Mouse (Mus musculus): ENCODE data around the gene A630023A22Rik. TPM values are rescaled to one million over a fixed set of nuclear protein-coding genes. Genes with fewer than 3 reads are reported as not detected.

The A630023A22Rik gene
- polyA plus RNA-seq, 1 experiment from 2014 or later: not detected

DNA sequence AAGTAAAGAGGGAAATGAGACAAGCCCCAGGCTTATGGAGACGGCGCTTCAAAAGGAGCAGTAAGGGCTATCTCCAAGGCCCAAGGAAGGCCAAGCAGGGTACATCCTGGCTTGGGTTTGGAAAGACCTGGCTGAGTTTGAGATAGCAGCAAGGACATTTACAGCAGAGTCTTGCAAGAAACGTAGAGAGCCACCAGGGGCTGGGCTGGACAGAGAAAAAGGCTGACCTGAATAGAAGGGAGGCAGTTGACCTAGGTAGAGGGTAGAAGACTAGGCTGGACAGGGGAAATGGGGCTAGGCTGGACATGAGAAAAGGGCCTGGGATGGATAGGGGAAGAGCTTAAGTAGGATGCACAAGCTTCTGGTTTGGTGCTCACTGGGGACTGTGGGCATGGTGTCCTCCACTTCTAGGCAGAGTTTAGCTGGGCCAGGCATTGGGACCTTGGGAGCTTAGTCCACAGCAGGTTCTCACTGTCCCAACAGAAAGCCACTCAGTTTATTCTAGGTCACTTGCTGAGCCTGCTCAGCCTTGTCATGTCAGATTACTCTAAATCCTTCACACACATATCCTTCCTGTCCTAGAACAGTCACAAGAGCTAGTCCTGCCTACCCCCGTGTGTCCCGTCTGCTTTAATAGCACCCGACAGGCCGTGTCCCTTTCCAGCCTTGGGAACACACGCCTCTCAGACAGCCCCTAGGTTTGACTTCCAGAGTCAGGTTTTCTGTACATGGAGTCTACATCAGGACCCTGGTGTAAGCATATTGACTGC is 68.5 kb downstream of the A630023A22Rik start:
- no peak for ATAC-seq (ENCODE audit: insufficient number of reproducible peaks, insufficient read depth, low FRiP score, low read depth)
- Histone ChIP-seq H3K4me3 (ENCODE audit: low read depth, low read length) (no peak overlapping the region), H3K36me3 (ENCODE audit: control insufficient read depth, insufficient read depth, low read length) (no peaks in the 10 kb centered on the region), H3K9me3 (ENCODE audit: control insufficient read depth, low read depth, low read length) (no peaks in the 10 kb centered on the region), H3K4me2 (replicated peaks; ENCODE audit: low read depth, low read length) (no peak overlapping the region), H3K4me1 (ENCODE audit: control insufficient read depth, insufficient read depth, low read length) (no peaks in the 10 kb centered on the region), H3K27me3 (ENCODE audit: control insufficient read depth, insufficient read depth, low read length) (no peaks in the 10 kb centered on the region), H3K9ac (replicated peaks; ENCODE audit: low read depth, low read length) (no peak overlapping the region), H3K27ac (ENCODE audit: low read length) (no peak overlapping the region)
- WGBS: 90% methylated on average over 8 of the region's 8 CpGs

DNA sequence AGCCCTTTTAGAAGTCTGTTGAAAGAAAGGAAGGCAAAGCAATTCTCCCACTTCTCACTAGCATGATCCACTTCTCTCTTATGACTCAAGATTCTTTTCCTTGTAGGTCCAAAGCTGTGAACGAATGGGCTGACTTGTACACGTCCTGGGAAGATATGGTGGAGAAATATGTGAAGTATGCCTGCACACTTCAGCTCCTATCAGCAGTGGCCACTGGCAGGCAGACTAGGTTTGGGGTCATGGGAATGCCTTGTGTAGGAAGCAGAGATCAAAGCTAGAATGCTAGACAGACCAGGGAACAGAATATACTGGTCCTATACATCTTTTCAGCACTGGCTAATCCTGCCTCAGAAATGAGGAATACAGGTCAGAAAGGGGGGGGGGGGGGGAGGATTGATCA is 75.8 kb downstream of the A630023A22Rik start:
- Histone ChIP-seq H3K27ac (ENCODE audit: low read length) (no peak overlapping the region), H3K4me3 (ENCODE audit: low read depth, low read length) (no peak overlapping the region), H3K9me3 (ENCODE audit: control insufficient read depth, low read depth, low read length) (no peaks in the 10 kb centered on the region), H3K4me1 (ENCODE audit: control insufficient read depth, insufficient read depth, low read length) (no peaks in the 10 kb centered on the region), H3K4me2 (replicated peaks; ENCODE audit: low read depth, low read length) (no peak overlapping the region), H3K36me3 (ENCODE audit: control insufficient read depth, insufficient read depth, low read length) (no peaks in the 10 kb centered on the region), H3K9ac (replicated peaks; ENCODE audit: low read depth, low read length) (no peak overlapping the region), H3K27me3 (ENCODE audit: control insufficient read depth, insufficient read depth, low read length) (no peaks in the 10 kb centered on the region)
- 56% methylated on average over 2 of the region's 2 CpGs for WGBS
- no peak for ATAC-seq (ENCODE audit: insufficient number of reproducible peaks, insufficient read depth, low FRiP score, low read depth)

DNA sequence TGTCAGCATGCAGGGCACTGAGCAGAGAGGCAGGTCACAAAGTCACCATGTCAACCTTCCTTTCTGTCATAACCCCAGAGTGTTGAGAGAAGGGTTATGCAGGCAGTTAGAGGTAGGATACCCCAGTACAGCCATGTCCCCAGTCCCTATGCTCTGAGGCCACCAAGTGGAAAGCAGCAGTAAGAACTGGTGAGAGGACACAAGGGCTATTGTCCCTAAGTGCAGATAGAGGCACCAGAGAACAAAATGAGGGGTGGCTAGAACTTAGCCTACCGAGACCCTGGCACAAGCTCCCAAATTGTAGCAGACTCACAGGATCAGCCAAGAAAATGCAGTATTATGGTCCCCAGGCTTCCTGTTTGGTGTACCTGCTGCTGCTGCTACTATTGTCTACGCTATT is 85.6 kb downstream of the A630023A22Rik start:
- ATAC-seq (ENCODE audit: insufficient number of reproducible peaks, insufficient read depth, low FRiP score, low read depth): no peak
- no peaks in the 10 kb centered on the region for H3K36me3 ChIP-seq (ENCODE audit: control insufficient read depth, insufficient read depth, low read length)
- H3K4me3 ChIP-seq (ENCODE audit: low read depth, low read length): no peak overlapping the region
- no peaks in the 10 kb centered on the region for H3K9me3 ChIP-seq (ENCODE audit: control insufficient read depth, low read depth, low read length)
- H3K27me3 ChIP-seq (ENCODE audit: control insufficient read depth, insufficient read depth, low read length): no peaks in the 10 kb centered on the region
- H3K4me2 ChIP-seq (replicated peaks; ENCODE audit: low read depth, low read length): no peak overlapping the region
- no peak overlapping the region for H3K27ac ChIP-seq (ENCODE audit: low read length)
- H3K4me1 ChIP-seq (ENCODE audit: control insufficient read depth, insufficient read depth, low read length): no peaks in the 10 kb centered on the region
- 87% methylated on average over 2 of the region's 2 CpGs for WGBS
- H3K9ac ChIP-seq (replicated peaks; ENCODE audit: low read depth, low read length): no peak overlapping the region

DNA sequence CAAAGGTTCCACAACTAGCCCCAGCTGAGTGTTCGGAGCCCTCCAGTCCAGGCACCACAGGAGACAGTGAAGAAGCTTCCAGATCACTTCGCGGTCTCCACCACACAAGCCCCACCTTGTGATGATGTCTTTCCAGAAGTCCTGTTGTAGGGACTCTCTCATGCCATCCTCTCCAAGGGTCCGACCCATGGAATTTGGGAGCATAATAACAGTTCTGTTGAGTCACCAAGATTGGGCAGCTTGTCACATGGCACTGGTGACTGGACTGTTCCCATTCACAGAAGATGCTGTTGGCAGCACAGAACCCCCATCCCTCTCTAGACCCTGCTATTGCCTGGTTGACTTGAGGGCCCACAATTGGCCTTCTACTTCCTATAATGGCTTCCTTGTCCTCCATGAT is 86.2 kb downstream of the A630023A22Rik start, which contains the start of gene Gm5460:
TSS of gene Gm5460 (plus strand) at position 378 of the 400 bp plus-strand sequence.
- no peak for ATAC-seq (ENCODE audit: insufficient number of reproducible peaks, insufficient read depth, low FRiP score, low read depth)
- WGBS: 90% methylated on average over 4 of the region's 4 CpGs
- H3K27ac ChIP-seq (ENCODE audit: low read length): no peak within 1 kb of the TSS
- no peak within 1 kb of the TSS for H3K4me2 ChIP-seq (replicated peaks; ENCODE audit: low read depth, low read length)
- no peak within 1 kb of the TSS for H3K9ac ChIP-seq (replicated peaks; ENCODE audit: low read depth, low read length)
- no peaks in the 10 kb centered on the region for H3K36me3 ChIP-seq (ENCODE audit: control insufficient read depth, insufficient read depth, low read length)
- no peaks in the 10 kb centered on the region for H3K27me3 ChIP-seq (ENCODE audit: control insufficient read depth, insufficient read depth, low read length)
- H3K9me3 ChIP-seq (ENCODE audit: control insufficient read depth, low read depth, low read length): no peaks in the 10 kb centered on the region
- no peak within 1 kb of the TSS for H3K4me3 ChIP-seq (ENCODE audit: low read depth, low read length)
- H3K4me1 ChIP-seq (ENCODE audit: control insufficient read depth, insufficient read depth, low read length): no peaks in the 10 kb centered on the region

DNA sequence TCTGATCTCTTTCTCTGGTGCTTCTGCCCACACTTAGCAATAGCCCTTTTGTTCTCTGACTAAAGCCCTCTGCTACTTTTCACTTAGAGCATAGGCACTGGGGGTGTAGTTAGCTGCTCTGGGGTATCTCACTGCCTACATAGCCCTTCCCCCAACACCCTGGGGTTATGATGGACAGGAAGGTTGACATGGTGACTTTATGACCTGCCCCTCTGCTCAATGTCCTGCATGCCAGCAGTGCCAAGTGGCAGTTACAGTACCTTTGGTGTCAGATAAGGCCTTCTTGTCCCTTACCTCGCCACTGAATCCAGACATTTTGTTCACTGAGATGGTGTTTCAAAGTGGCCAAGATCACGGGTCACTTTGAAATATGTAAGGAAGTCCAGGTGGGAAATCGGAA is 87.5 kb downstream of the A630023A22Rik start, which contains the start of gene Gm30083:
TSS of gene Gm30083 (minus strand) at position 120 of the 400 bp plus-strand sequence.
- Histone ChIP-seq H3K4me1 (ENCODE audit: control insufficient read depth, insufficient read depth, low read length) (no peaks in the 10 kb centered on the region), H3K27me3 (ENCODE audit: control insufficient read depth, insufficient read depth, low read length) (no peaks in the 10 kb centered on the region), H3K9me3 (ENCODE audit: control insufficient read depth, low read depth, low read length) (no peaks in the 10 kb centered on the region), H3K4me3 (ENCODE audit: low read depth, low read length) (no peak within 1 kb of the TSS), H3K27ac (ENCODE audit: low read length) (no peak within 1 kb of the TSS), H3K4me2 (replicated peaks; ENCODE audit: low read depth, low read length) (no peak within 1 kb of the TSS), H3K9ac (replicated peaks; ENCODE audit: low read depth, low read length) (no peak within 1 kb of the TSS), H3K36me3 (ENCODE audit: control insufficient read depth, insufficient read depth, low read length) (no peaks in the 10 kb centered on the region)
- no peak for ATAC-seq (ENCODE audit: insufficient number of reproducible peaks, insufficient read depth, low FRiP score, low read depth)
- 90% methylated on average over 3 of the region's 3 CpGs for WGBS

DNA sequence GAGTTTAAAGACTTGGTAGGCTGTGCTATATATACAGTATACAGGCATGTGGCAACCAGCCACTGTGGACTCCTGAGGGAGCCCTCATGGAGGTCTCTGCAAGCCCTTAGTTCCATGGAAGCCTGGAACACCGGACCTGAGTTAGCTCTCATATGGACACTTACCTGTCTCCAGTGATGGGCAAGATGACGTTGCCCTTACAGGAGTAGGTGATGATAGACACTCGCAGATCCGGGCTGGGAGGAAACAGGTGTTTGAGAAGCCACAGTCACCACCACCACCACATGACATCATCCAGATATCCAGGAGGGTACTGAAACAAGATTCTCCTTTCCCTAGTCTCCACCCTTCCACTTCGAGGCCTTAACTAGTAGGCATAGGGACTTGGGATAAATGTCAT is 100.2 kb downstream of the A630023A22Rik start:
- H3K27me3 ChIP-seq (ENCODE audit: control insufficient read depth, insufficient read depth, low read length): no peaks in the 10 kb centered on the region
- H3K4me2 ChIP-seq (replicated peaks; ENCODE audit: low read depth, low read length): no peak overlapping the region
- no peaks in the 10 kb centered on the region for H3K36me3 ChIP-seq (ENCODE audit: control insufficient read depth, insufficient read depth, low read length)
- H3K27ac ChIP-seq (ENCODE audit: low read length): no peak overlapping the region
- no peaks in the 10 kb centered on the region for H3K9me3 ChIP-seq (ENCODE audit: control insufficient read depth, low read depth, low read length)
- WGBS: 93% methylated on average over 5 of the region's 5 CpGs
- no peaks in the 10 kb centered on the region for H3K4me1 ChIP-seq (ENCODE audit: control insufficient read depth, insufficient read depth, low read length)
- H3K4me3 ChIP-seq (ENCODE audit: low read depth, low read length): no peak overlapping the region
- H3K9ac ChIP-seq (replicated peaks; ENCODE audit: low read depth, low read length): no peak overlapping the region
- ATAC-seq (ENCODE audit: insufficient number of reproducible peaks, insufficient read depth, low FRiP score, low read depth): no peak

DNA sequence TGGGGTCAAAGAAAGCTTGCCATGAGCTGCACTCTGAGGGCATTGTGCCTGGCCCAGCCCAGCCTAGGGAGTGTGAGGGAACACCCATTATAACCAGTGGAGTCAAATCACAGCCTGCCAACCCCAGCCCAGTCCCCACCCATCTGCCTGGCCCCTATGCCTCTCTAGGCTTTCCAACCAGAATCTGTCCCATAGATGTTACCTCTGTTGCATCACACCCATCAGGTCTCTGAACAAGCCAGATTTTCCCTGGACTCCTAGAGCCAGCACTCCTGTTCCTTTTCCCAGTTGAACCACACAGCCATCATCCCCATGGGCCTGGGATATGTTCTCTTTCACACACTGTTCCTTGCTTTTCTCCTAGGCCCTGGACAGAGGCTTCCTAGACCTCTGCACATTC is 101.1 kb downstream of the A630023A22Rik start:
- Histone ChIP-seq H3K9me3 (ENCODE audit: control insufficient read depth, low read depth, low read length) (no peaks in the 10 kb centered on the region), H3K4me1 (ENCODE audit: control insufficient read depth, insufficient read depth, low read length) (no peaks in the 10 kb centered on the region), H3K4me2 (replicated peaks; ENCODE audit: low read depth, low read length) (no peak overlapping the region), H3K4me3 (ENCODE audit: low read depth, low read length) (no peak overlapping the region), H3K27me3 (ENCODE audit: control insufficient read depth, insufficient read depth, low read length) (no peaks in the 10 kb centered on the region), H3K9ac (replicated peaks; ENCODE audit: low read depth, low read length) (no peak overlapping the region), H3K36me3 (ENCODE audit: control insufficient read depth, insufficient read depth, low read length) (no peaks in the 10 kb centered on the region), H3K27ac (ENCODE audit: low read length) (no peak overlapping the region)
- ATAC-seq (ENCODE audit: insufficient number of reproducible peaks, insufficient read depth, low FRiP score, low read depth): no peak
